Mouse (Mus musculus) lung, embryonic 16.5 days (tissue): Measurements from ENCODE around the gene Srd5a3. TPM values are rescaled to one million over a fixed set of nuclear protein-coding genes. Genes with fewer than 3 reads are reported as not detected.
A peak's percentile ranks its signal among the peaks of the same experiment; 100 is the strongest.

Source experiments
- ATAC-seq: fragments of 200-750 bp; cut with Nextera tagmentation; 2 replicates; pipeline ENCODE4 v1.8.0; 2017; ENCODE audit warnings: low read depth, mild to moderate bottlenecking, moderate library complexity
- H3K27ac ChIP-seq: fragments of 300-500 bp; sonication (generic); 2 replicates; pipeline ENCODE4 v1.5.1; 2014; ENCODE audit warnings: mild to moderate bottlenecking, control low read depth, low read length
- H3K27me3 ChIP-seq: fragments of 300-500 bp; sonication (generic); 2 replicates; pipeline ENCODE4 v1.6.1; 2014; ENCODE audit warnings: low read depth, low read length, mixed read lengths; ENCODE audit not compliant: control insufficient read depth, insufficient read depth
- H3K36me3 ChIP-seq: fragments of 300-500 bp; sonication (generic); 2 replicates; pipeline ENCODE4 v1.6.1; 2014; ENCODE audit warnings: low read length; ENCODE audit not compliant: control insufficient read depth, insufficient read depth
- H3K4me1 ChIP-seq: fragments of 300-500 bp; sonication (generic); replicated peaks from 2 replicates; pipeline ENCODE4 v1.6.1; 2014; ENCODE audit warnings: low read length, mixed read lengths; ENCODE audit not compliant: control insufficient read depth, insufficient read depth
- H3K4me2 ChIP-seq: fragments of 300-500 bp; sonication (generic); 2 replicates; pipeline ENCODE4 v1.6.1; 2014; ENCODE audit warnings: low read depth, low read length, control low read depth
- H3K4me3 ChIP-seq: fragments of 300-500 bp; sonication (generic); 2 replicates; pipeline ENCODE4 v1.5.1; 2014; ENCODE audit warnings: mild to moderate bottlenecking, low read length, control low read depth
- H3K9ac ChIP-seq: fragments of 300-500 bp; sonication (generic); 2 replicates; pipeline ENCODE4 v1.6.1; 2014; ENCODE audit warnings: low read length, control low read depth
- H3K9me3 ChIP-seq: fragments of 300-500 bp; sonication (generic); 2 replicates; pipeline ENCODE4 v1.6.1; 2016; ENCODE audit warnings: low read length; ENCODE audit not compliant: control insufficient read depth
- whole genome bisulfite sequencing: fragments of 180-500 bp; shearing (Covaris S2); extraction: QIAGEN DNeasy Blood & Tissue Kit; methylation state at CpG from one replicate; pipeline ENCODE4 v1.1.7; 2014; 5-methylcytosine and 5-hydroxymethylcytosine counted together
- polyA plus RNA-seq: library from polyadenylated mRNA; unstranded; fragments of >200 nt; fragmentation: Nextera tagmentation; extraction: Ambion mirVana; gene quantifications from 2 replicates; pipeline ENCODE4 v1.2.1, GENCODE M21; 2015

The Srd5a3 gene
- polyA plus RNA-seq, 1 experiment from 2014 or later: 45.8 TPM

GRCm38 (mm10) chr5:76127584-76128316 is 12.3 kb upstream of the Srd5a3 start:
- no peak overlapping the region for H3K4me2 ChIP-seq
- peak; percentile 73 for ATAC-seq
- 52% methylated on average over 5 of the region's 5 CpGs for WGBS
- H3K27me3 ChIP-seq: no peaks in the 10 kb centered on the region
- no peak overlapping the region for H3K4me3 ChIP-seq
- H3K9me3 ChIP-seq: no peaks in the 10 kb centered on the region; the same call in 1 of the 2 replicates
- H3K27ac ChIP-seq: peak overlapping the region; percentile 41; the same call in 1 of the 2 replicates
- H3K4me1 ChIP-seq: no peaks in the 10 kb centered on the region
- H3K9ac ChIP-seq: no peak overlapping the region
- H3K36me3 ChIP-seq: no peaks in the 10 kb centered on the region

GRCm38 (mm10) chr5:76130292-76130691 is 9.8 kb upstream of the Srd5a3 start:
- Histone ChIP-seq H3K9me3 (no peaks in the 10 kb centered on the region), H3K4me1 (no peaks in the 10 kb centered on the region), H3K4me2 (no peak overlapping the region), H3K36me3 (no peaks in the 10 kb centered on the region), H3K4me3 (no peak overlapping the region), H3K27me3 (no peaks in the 10 kb centered on the region), H3K27ac (no peak overlapping the region), H3K9ac (no peak overlapping the region)
- ATAC-seq: no peak
- 33% methylated on average over 2 of the region's 2 CpGs for WGBS

- Histone ChIP-seq H3K27me3 (no peaks in the 10 kb centered on the region), H3K36me3 (no peaks in the 10 kb centered on the region), H3K27ac (no peak overlapping the region), H3K9me3 (no peaks in the 10 kb centered on the region), H3K9ac (no peak overlapping the region), H3K4me2 (no peak overlapping the region; the same call in 1 of the 2 replicates), H3K4me3 (no peak overlapping the region), H3K4me1 (no peaks in the 10 kb centered on the region)
- ATAC-seq: no peak
- 70% methylated on average over 4 of the region's 4 CpGs for WGBS
Observed at GRCm38 (mm10) chr5:76131990-76132389, 8.1 kb upstream of the Srd5a3 start.

GRCm38 (mm10) chr5:76135644-76136043 is 4.4 kb upstream of the Srd5a3 start:
- H3K4me1 ChIP-seq: peaks cover 7% of the 10 kb centered on the region

DNA sequence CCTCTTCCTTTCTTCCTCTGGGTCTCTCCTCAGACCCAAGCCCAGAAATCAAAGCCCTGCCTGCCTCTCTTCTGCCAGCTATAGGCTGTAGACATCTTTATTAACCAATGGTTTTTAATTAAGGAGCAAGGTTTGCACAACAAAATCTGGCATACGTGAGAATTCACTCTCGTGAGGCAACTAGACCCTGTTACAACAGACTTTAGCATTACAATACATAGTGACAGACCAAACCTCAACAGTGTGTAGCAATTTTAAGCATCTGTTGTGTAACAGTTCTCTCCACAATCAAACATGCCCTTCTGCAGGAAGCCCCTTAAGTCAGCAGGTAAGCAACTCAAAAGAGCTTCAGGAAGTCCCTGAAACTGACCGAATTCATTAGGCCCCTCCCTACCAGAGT is 3.8 kb upstream of the Srd5a3 start:
- H3K9me3 ChIP-seq: no peaks in the 10 kb centered on the region
- 80% methylated on average over 3 of the region's 3 CpGs for whole genome bisulfite sequencing
- ATAC-seq: no peak
- H3K27ac ChIP-seq: peak overlapping the region; percentile 65
- no peaks in the 10 kb centered on the region for H3K27me3 ChIP-seq
- H3K9ac ChIP-seq: no peak overlapping the region
- H3K4me2 ChIP-seq: no peak overlapping the region
- peaks cover 10% of the 10 kb centered on the region for H3K4me1 ChIP-seq
- H3K4me3 ChIP-seq: no peak overlapping the region
- H3K36me3 ChIP-seq: no peaks in the 10 kb centered on the region

More at GRCm38 (mm10) chr5:76135644-76136043, 4.4 kb upstream of the Srd5a3 start:
- Histone ChIP-seq H3K36me3 (no peaks in the 10 kb centered on the region), H3K4me2 (no peak overlapping the region), H3K9ac (no peak overlapping the region), H3K9me3 (no peaks in the 10 kb centered on the region), H3K27me3 (no peaks in the 10 kb centered on the region), H3K4me3 (no peak overlapping the region), H3K27ac (peak overlapping the region; percentile 65; the same call in 1 of the 2 replicates)
- WGBS: 65% methylated on average over 1 of the region's 1 CpGs
- ATAC-seq: peak; percentile 32; the same call in 1 of the 2 replicates

DNA sequence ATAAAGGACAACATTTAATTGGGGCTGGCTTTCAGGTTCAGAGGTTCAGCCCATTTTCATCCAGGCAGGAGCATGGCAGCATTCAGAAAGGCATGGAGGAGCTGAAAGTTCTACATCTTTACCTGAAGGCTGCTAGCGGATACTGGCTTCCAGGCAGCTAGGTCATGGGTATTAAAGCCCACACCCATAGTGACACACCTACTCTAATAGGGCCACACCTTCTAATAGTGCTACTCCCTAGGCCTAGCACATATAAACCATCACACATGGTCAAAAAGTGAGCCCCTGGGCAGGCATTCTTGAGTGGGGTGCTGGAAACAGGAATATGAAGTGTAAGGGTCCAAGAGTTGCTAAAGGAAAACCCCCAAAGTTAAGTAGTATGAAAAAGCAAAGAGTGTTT is 2.5 kb upstream of the Srd5a3 start:
- peaks cover 13% of the 10 kb centered on the region for H3K4me1 ChIP-seq
- no peak overlapping the region for H3K9ac ChIP-seq
- WGBS: 95% methylated on average over 1 of the region's 1 CpGs
- ATAC-seq: no peak
- H3K27me3 ChIP-seq: no peaks in the 10 kb centered on the region
- no peaks in the 10 kb centered on the region for H3K36me3 ChIP-seq
- no peak overlapping the region for H3K27ac ChIP-seq
- no peaks in the 10 kb centered on the region for H3K9me3 ChIP-seq
- H3K4me2 ChIP-seq: no peak overlapping the region
- no peak overlapping the region for H3K4me3 ChIP-seq

GRCm38 (mm10) chr5:76138071-76138470 is 2.0 kb upstream of the Srd5a3 start:
- Histone ChIP-seq H3K36me3 (no peaks in the 10 kb centered on the region), H3K4me2 (no peak overlapping the region), H3K4me3 (no peak overlapping the region), H3K4me1 (peaks cover 13% of the 10 kb centered on the region), H3K9me3 (no peaks in the 10 kb centered on the region), H3K27ac (no peak overlapping the region), H3K27me3 (no peaks in the 10 kb centered on the region), H3K9ac (no peak overlapping the region)
- 70% methylated on average over 1 of the region's 1 CpGs for WGBS
- no peak for ATAC-seq

DNA sequence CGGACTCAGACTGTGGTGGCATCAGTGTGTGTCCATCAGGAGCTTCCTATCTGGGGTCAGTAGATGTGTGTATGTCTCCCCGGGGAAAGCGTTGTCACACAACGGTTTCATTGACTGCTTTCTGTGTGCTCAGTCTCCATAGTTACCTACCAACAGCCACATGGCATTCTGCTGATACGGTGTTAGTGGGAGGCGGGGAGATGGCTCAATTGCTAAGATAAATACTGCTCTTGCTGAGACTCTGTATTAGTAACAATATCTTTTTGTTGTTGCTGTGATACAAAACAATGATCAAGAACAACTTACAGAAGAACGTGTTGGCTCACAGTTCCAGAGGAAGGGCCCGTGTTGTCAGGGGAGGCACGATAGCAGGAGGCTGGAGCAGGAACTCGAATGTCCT is 1.6 kb upstream of the Srd5a3 start:
- WGBS: 68% methylated on average over 10 of the region's 10 CpGs
- Histone ChIP-seq H3K9ac (no peak overlapping the region), H3K27ac (no peak overlapping the region), H3K4me3 (no peak overlapping the region), H3K4me2 (no peak overlapping the region), H3K36me3 (no peaks in the 10 kb centered on the region), H3K27me3 (no peaks in the 10 kb centered on the region), H3K4me1 (peaks cover 13% of the 10 kb centered on the region), H3K9me3 (no peaks in the 10 kb centered on the region)
- no peak for ATAC-seq

DNA sequence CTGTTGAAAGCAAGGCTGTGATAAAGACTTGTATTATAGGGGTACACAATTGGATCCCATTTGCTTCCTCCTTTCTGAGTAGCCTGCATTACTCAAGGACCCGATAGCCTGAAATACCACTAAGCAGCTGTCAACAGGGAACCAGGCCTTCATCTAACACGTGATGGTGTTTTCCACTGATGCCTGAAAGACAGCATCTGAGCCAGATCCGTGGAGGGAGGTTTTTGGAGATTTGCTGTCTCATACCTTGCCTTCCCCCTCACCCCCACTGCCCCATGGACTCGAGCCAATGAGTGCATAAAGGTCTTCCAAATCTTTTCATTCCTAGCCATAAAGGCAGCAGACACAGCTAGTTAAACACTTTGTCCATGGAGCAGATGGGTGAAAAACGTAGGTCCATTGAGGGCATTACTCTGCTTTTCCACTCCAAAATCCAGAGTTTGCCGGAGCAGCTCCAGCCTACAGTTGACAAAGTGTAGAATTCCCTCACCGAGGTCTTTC is 850 bp upstream of the Srd5a3 start:
- ATAC-seq: no peak
- peak overlapping the region; percentile 98 for H3K27ac ChIP-seq

More for the DNA sequence above, 850 bp upstream of the Srd5a3 start:
- H3K27me3 ChIP-seq: no peaks in the 10 kb centered on the region
- H3K9me3 ChIP-seq: no peaks in the 10 kb centered on the region
- peak overlapping the region; percentile 81 for H3K4me2 ChIP-seq
- H3K4me1 ChIP-seq: peaks cover 13% of the 10 kb centered on the region
- 37% methylated on average over 7 of the region's 7 CpGs for WGBS
- H3K9ac ChIP-seq: peak overlapping the region; percentile 87
- peak overlapping the region; percentile 76; the same call in 1 of the 2 replicates for H3K4me3 ChIP-seq
- H3K36me3 ChIP-seq: no peaks in the 10 kb centered on the region
